Mouse (Mus musculus): Measurements from ENCODE around the gene Tmc6. TPM values are rescaled to one million over a fixed set of nuclear protein-coding genes. Genes with fewer than 3 reads are reported as not detected.

The Tmc6 gene
- total RNA-seq, 2 experiments from 2014 or later, result 5.9 to 10.6 TPM

- no peak for DNase-seq (ENCODE audit: low spot score in 2 of 2)
These were observed 672 bp upstream of the Tmc6 start for GRCm38 (mm10) chr11:117782705-117783034.

DNA sequence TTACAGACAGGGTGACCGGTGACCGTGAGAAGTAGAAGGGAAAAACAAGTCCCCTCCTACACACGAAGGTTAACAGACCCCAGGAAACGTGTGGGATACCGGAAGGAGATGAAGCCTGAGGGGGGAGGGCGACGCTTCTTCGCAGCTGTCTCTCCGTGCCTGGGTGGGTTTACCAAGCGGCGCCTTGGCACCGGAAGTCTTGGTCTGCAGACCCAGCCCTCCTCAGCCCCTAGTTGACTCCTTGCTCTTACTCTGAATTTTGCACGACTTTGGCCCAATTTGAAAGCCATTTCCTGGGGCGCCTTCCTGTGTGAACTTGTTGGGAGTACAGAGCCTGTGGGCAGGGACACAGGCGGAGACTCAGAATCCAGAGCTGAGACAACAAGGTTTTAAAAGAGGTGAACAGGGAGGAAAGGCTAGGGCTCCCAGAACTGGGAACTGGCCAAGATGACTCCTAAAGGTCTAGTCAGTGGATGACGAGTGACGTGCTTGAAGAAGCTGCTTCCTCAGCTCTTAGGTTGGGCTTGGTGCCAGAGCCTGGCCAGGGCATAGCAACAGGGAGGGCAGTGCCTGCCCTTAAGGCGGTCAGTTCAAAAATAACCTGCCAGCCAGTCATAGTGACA is 688 bp downstream of the Tmc6 start:
- no peak for DNase-seq (ENCODE audit: low spot score in 2 of 2)

DNA sequence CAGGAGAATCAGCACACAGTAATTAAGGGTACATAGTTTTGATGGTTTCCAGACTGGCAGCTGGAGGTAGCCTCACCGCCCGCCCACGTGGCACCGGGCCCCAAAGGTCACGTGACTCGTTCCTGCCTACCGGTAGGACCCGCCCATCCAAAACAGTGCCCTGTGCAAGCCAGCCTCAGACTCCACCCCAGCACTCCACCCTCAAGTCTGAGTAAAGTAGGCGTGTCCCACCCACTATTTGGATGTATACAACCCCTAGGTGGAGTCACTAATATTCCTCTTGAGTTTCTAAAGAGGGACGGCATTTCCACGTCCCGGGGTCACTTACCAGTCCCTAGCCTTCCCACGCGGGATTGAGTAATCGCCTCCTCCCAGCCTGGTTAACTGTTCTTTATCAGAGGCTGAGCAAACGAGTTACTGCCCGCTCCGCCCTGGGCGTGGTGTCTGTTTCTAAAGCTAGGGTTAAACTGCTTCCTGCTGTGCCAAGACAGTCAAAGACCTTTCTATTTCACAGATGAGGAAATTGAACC is 1.4 kb downstream of the Tmc6 start:
- DNase-seq (ENCODE audit: low spot score in 2 of 2), result no peak

- DNase-seq (ENCODE audit: low spot score in 2 of 2), result no peak
These were observed 1.8 kb downstream of the Tmc6 start for GRCm38 (mm10) chr11:117780199-117780515.

DNA sequence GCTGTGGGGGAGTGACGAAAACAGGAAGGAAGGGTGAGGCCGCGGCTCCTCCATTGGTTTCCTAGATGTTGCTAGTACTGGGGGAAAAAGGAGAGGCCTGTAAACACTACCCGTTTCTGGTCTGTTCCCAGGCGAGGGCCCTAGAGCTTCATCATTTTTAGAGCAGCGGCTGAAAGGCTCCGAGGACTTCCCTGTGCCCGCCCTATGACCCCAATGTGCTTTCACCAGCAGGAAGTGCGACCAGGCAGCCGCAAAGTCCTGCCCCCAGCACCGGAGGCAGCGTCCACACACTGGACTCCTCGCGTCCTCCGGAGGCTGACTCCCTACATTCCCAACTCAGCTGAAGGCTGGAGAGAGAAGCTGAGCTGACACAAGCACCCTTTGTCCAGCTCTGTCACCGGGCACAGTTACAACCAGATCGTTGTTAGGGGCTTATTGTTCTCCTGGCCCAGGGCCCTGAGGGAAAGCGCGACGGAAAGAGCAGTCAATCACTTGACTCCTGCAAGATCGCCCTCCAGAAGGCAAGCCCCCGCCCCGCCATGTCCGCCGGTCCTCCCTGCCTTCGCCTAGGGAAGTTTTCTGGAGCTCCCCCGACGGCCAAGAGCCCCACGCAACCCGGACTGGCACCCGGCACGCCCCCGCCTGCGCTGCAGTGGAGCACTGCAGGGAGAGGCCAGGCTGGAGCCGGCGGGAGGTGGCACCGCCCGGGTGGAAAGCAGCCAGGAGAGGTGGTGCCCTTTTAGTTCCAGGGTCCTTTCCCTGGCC is 2.4 kb downstream of the Tmc6 start:
- peak in 1 of 2 experiments; percentile 55 for DNase-seq (ENCODE audit: low spot score in 2 of 2)

- DNase-seq (ENCODE audit: low spot score in 2 of 2), result no peak
These were observed 3.1 kb downstream of the Tmc6 start for GRCm38 (mm10) chr11:117778851-117779433.

- DNase-seq (ENCODE audit: low spot score in 2 of 2), result no peak
These were observed 4.0 kb downstream of the Tmc6 start for GRCm38 (mm10) chr11:117778031-117778430.

DNA sequence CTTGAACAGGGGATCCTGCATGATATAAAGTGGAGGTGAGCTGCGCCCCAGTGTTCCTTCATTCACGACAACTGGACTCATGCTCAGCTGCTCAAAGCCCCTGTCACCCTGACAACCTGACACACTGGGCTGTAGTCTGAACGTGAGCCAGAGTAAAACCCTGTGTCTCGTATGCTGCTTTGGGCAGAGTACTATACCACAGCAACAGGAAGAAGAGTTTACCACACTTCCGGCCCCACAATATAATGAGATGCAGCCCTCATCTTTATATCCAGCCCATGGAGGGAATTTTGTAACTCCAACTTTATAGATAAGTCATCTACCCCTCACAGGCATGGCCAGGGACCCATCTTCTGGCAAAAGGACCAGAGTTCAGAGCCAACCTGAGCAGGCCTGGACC is 4.9 kb downstream of the Tmc6 start:
- no peak for DNase-seq (ENCODE audit: low spot score in 2 of 2)

GRCm38 (mm10) chr11:117776085-117776792 is 5.8 kb downstream of the Tmc6 start:
- no peak for DNase-seq (ENCODE audit: low spot score in 2 of 2)

- no peak for DNase-seq (ENCODE audit: low spot score in 2 of 2)
These were observed 6.5 kb downstream of the Tmc6 start for GRCm38 (mm10) chr11:117775540-117775939.

GRCm38 (mm10) chr11:117774925-117775324 is 7.1 kb downstream of the Tmc6 start:
- DNase-seq (ENCODE audit: low spot score in 2 of 2), result no peak

- DNase-seq (ENCODE audit: low spot score in 2 of 2), result no peak
These were observed 9.6 kb downstream of the Tmc6 start for GRCm38 (mm10) chr11:117772352-117772751.

DNA sequence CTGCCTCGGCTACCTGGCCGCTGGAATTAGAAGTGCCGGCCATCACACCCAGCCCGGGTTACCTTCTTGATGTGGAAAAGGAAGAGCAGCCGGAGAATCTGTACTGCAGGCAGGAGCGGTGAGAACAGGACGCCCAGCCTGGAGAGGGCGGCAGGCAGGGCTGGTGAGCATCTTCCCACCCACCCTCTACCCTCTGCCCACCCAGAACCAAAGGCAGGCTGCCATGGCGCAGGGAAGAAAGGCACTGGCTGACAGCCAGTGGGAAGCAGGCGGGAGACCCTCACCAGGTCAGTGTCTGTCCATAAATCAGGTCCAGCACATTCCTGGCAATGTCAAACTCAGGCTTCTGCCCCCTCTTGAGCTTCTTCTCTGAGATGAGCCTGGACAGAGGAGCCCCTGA is 11.6 kb downstream of the Tmc6 start:
- DNase-seq (ENCODE audit: low spot score in 2 of 2), result no peak

GRCm38 (mm10) chr11:117769683-117770047 is 12.3 kb downstream of the Tmc6 start:
- DNase-seq (ENCODE audit: low spot score in 2 of 2), result no peak

DNA sequence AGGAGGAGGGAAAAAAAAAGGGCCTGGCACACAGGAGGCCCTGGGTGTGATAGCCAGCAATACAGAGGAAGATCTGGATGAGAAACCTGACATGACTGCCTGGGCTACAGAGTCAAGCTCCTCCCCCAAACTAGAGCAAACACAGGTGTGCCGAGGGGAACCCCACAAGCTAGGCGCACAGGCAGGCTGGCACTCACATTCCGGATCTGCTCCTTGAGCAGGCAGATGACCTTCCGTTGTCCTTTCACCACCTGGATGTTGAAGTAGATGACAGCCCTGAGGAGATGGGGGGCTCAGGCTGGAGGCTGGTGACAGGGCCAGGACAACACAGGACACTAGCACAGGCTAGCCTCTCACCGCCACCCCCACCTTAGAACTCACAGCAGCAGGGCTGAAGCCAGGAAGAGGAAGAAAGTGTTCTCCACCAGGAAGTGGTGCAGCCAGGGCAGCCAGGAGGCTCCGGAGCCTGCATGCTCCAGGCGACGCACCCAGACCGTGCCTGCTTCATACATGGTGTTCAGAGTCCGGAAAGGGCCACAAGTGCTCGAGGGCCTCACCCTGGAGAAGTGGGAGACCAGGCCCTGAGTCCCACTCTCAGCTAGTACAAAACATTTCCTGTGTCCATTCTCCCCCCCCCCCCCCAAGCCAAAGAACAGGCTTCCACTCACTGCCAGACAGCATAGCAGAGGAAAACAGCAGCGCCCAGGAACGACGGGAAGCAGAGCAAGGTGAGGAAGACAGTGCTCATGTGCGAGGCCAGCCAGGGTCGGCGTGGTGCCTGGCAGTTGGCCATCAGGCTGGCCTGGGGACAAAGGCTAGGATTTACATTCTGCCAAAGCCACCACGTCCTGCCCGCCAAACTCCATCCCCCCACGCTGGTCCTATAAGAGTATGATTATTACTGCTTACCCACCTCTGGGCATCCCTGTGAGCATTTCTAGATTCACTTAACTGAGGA is 13.0 kb downstream of the Tmc6 start:
- no peak for DNase-seq (ENCODE audit: low spot score in 2 of 2)

- no peak for DNase-seq (ENCODE audit: low spot score in 2 of 2)
These were observed 15.7 kb downstream of the Tmc6 start for GRCm38 (mm10) chr11:117766275-117766674.

DNA sequence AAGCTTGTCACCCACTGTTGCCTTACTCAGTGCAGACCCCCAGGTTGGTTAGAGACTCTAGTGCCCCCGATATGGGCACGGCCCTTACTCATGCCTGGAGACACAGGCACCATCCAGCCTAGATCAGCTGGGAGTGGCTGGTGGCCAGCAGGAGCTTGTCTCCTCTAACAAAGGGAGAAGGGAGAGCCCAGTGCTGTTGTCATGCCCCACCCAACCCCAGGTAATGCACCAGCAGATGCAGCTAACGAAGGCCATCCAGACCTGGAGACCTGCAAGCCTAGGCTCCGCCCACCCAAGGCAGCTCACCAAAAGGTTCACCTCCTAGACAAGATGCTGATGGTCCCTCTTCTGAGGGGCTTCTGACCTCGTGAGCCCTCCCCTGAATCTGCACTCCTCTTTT is 16.6 kb downstream of the Tmc6 start:
- DNase-seq (ENCODE audit: low spot score in 2 of 2), result no peak

DNA sequence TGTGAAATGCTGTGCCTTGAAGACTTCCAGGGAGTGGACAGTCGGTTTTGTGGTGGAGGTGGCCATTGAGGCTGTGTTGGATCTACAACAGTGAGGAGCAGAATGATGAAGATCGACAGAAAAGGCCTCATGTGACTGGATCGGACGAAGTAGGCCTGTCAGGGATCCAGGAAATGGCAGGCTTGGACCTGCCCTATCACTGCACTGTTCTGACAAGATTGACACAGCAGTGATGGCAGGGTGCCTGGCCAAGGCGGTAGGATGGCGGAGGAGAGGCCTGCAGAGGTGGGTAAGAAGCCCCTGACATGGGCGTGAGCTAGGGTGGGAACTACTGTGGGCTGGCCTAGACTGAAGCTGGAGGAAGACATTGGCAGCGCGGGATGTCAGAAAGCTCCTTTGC is 17.7 kb downstream of the Tmc6 start:
- DNase-seq (ENCODE audit: low spot score in 2 of 2), result no peak

GRCm38 (mm10) chr11:117762246-117762645 is 19.8 kb downstream of the Tmc6 start:
- DNase-seq (ENCODE audit: low spot score in 2 of 2), result no peak

- no peak for DNase-seq (ENCODE audit: low spot score in 2 of 2)
These were observed 20.2 kb downstream of the Tmc6 start for GRCm38 (mm10) chr11:117761801-117762200.

Data from layer of hippocampus, adult 18-20 months (tissue).